Mouse (Mus musculus) thymus, postnatal 14 days (tissue): ENCODE measurements around the gene Slc25a18.
A peak's percentile ranks its signal among the peaks of the same experiment; 100 is the strongest.

Source experiments
- DNase-seq: peaks from one replicate; pipeline ENCODE4 v3.0.0; 2021

Slc25a18 gene

DNA sequence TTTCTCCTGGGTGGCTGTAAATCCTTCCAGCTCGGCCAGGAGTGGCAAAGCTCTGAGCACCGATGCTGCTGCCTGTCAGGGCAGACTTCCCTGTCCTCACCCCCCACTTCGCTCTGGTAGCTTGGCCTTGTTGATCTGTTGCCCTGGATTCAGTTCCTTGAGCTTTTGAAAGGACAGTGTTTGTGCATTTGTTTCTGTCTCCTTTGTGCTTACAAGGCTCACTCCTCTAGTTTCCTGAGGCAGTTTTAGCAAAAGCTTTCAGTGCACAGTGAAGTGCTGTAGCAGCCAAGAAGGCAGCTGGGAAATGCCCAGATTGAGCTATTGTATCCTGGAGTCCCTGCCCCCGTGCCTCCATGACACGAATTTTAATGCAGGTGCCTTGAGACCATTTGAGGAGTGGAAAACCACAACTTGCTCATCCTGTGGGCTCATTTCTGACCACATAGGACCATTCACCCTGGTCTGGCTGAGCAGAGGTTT is at the start of gene Slc25a18:
Gene Slc25a18, plus strand, starts transcription at position 430 of the 480 bp plus-strand sequence.
- no peak for DNase-seq

DNA sequence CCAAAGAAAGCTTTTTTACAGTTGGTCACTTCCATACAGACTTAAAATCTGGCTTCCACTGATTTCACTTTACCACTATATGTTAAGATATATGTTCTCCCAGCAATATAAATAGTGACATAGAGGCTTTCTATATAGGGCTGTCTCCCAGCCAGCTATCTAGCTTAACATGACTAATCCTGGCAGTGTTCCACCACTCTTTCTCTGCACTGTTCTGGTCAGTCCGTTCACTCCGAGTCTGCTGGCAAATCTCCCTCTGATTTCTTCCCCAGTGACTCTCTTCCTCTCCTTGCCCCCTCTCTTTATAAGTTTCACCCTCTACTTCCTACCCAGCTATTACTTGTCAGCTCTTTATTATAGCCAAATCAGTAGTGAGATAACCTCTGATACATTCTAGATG is 47.4 kb upstream of the Slc25a18 start:
- no peak for DNase-seq

DNA sequence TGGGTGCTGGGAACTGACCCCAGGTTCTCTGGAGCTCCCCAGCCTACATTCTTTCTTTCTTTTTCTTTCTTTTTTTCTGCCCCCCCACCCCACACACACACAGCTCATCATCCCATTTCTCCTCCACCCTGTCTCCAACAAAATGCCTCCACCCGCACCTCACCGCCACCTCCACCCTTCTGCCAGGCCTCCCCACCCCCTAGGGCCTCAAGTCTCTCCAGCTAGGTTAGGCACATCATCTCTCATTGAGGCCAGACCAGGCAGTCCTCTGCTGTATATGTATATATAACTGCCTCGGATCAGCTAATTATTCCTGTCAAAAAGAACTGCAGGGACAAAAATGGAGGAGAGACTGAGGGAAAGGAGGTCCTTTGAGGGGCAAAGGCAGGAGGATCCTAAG is 37.4 kb upstream of the Slc25a18 start:
- no peak for DNase-seq

DNA sequence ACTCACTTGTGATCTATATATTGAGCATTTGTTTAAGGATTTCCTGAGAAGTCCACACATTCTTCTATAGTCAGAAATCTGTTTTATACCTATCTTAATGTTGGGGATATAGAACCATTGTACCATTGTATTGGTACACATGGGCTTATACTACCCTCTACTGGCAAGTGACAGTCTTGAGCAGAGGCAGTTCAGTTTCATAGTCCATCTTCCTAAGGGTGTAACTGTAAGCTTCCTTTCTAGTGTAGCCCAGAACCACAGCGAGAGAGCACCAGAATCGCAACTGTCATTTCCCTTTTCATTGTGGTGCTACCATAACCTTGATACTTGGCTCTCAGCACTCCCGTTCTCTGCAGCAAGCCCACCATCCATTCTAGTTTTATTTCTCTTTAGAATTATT is 36.8 kb upstream of the Slc25a18 start:
- peak; percentile 60 for DNase-seq

DNA sequence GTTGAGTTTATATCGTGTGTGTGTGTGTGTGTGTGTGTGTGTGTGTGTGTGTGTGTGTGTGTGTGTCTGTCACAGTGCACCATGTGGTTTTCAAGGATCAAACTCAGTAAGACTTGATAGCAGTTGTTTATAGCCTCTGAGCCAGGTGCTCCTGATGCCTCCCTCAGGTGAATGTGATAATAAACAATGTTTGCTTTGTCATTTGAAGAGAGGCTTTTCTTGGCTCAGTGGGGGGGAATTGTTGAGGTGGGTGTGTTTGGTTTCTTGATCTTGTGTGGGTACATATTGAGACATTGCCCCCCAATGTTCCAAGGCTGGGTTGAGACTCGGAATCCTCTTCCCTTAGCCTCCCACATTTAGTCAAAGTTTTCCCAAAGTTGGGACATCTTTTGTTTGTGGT is 30.2 kb upstream of the Slc25a18 start:
- DNase-seq = no peak

DNA sequence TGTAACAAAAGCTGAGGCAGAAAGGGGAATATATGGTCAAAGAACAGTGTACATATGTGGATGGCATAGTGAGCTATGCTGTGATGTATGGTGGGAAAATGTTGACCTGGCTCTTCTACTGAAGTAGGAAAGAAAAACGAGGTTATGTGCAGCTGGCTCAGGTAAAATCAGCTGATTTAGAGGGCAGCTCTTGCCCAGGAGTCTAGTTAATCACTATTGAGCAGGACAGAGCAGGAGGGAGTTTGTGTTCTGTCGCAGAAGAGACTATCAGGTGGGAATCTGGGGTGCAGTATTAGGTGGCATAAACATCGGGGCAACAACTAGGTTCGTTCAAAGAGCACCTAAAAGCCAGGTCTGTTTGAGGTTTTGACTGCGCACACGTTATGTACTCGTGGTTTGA is 29.1 kb upstream of the Slc25a18 start:
- no peak for DNase-seq

DNA sequence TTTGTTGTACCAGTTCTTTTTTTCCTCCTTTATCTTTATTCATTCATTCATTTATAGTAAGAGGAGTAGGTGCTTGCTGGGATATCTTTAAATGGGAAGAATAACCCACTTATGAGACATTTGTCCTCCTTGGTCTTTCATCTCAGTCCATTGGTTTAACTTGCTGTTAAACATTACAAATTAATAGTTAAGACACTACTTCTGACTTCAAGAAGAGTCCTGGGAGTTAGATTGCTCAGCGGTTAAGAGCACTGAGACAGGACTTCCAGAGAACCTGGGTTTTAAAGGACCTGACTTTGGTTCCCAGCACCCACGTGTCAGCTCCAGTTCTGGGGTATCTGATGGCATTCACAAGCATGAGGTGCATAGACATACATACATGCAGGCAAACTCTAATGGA is 27.0 kb upstream of the Slc25a18 start:
- no peak for DNase-seq

DNA sequence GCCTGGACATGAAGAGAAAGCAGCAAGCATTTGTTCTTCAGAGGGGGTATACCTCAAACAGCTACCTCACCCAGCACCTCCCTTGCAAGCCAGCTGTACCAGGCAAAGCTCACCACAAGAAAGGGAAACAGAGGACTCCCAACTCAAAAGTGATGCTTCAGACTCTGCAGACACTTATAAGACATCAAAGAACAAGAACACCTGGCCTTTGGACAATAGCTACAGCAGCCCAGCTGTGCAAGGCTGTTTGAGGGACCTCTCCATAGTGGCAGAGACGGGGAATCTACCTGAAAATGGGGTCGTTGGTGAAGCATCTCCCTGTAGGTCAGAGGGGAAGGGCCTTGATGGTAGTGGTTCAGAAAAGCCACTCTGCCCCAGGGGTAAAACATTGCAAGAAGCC is 12.2 kb upstream of the Slc25a18 start:
- DNase-seq = peak; percentile 73

DNA sequence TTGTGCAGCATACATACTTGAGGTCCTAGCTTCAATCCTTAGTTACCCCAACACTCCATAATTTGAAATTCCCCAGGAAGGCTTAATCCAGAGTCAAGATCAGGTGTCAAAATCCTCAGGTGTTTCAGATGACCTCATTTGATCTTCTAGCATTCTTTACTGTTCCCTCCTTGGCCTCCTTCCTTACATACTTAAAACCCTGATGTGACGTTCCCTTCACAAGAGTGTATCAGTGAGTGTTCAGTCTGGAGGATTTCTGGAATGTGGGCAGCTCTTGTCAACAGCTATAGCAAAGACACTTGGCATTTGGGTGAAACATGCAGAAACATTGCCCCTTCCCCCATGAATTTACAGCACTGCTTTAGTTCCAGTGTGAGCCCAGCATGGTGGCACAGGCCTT is 3.4 kb upstream of the Slc25a18 start:
- no peak for DNase-seq

DNA sequence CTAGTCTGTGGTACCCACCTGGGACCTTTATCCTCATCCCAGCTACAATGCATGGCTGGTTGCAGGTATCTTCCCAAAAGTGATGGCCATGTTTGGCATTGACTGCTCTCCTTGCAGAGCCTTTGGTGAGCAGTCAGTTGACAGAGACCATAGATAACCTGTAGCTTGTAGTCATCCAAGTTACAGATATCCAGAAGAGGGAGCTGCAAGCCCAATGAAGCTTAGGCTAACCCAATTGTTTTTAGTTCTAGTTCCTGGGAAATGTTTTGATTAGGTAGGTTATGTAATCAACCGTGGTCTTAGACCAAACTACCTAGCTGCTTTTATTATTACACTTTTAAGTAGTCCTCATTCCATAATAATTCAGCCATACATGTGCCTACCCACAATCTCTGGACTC is 2.0 kb upstream of the Slc25a18 start:
- no peak for DNase-seq

DNA sequence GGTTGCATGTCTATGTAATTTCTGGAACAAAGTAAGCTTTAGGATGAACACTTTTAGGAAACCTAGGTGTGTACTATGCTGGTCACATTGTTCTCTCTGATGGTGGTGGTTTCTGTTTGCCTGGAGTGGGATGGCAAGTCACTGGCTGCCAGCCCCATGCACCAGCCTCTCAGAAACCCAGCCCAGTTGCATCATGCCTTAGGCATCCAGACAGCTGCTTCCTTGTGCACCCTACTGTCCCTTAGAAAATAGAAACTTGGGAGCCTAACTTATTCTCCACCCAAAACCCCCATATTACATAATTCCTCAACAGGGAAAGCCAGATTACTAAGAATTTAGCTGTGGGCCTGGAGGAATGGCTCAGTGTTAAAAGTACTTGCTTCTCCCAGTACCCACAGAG is 1.4 kb upstream of the Slc25a18 start:
- DNase-seq = no peak

DNA sequence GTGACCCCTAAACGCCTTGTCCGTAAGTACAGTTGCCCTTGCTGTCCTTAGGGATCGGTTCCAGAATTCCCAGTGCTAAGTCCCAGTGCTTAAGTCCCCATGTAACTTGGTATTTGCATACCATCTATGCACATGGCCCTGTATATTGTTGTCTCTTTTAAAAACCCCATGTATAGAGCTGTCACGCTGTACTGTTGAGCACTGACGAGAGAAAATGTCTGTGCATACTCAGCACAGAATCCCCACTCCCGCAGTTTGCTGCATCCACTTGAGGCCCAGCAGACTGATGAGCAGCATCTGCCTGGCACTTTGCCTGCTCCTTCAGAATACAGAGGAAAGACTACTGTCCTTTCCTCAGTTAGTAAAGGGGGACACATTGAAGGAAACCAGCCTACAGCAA is 385 bp downstream of the Slc25a18 start:
- no peak for DNase-seq

DNA sequence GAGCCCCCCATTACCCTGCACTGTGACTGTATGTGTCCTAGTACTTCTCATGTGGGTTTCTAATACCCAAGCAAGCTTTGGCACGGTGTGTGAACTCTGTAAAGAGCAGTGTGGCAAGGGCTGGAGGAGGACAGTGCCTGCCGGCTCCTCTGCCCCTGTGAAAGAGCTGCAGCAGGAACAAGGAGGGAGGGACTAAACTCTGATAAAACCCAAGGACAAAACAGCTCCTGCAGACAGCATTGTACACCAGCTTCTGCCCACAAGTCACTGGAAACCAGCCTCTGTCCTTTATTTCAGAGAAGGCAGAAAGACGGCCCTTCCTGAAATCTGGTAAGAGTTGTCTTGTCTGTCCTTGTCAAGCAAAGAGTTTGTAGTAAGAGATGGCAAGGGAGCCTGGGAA is 2.9 kb downstream of the Slc25a18 start:
- DNase-seq = no peak

DNA sequence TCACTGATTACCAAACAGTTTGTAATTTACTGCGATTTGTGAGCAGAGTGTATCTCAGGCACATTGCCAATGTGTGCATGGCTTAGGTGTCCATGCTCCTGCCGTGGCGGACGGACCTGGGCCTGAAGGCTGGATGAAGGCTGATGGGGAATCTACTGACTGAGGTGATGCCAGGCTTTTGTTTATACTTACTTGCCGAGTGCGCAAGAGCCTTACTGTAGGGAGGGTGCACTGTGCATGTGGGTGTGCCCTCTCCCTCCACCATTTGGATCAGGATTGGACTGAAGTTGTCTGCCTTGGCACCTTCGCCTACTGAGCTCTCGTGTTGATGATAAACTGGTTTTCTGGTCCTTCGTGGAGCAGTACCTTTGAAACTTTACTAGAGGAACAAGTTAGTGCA is 4.2 kb downstream of the Slc25a18 start:
- DNase-seq = no peak

DNA sequence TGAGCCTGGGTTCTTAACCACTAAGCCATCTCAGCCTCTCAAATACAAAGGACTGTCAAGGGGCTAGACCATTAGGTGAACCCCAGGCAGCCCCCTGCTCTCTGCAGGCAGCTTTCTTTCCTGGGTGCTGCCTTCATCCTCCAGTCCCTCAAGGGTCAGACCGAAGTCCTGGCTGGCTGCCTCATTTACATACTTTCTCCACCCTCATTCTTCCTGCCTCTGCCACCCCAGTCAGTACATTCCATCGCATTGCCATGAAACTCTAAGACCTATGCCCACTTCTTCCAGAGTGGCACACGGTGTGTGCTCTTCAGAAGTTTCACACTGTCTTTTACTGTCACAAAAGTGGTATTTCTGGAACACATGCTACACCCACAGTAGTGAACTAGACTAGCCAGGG is 4.8 kb downstream of the Slc25a18 start:
- no peak for DNase-seq

DNA sequence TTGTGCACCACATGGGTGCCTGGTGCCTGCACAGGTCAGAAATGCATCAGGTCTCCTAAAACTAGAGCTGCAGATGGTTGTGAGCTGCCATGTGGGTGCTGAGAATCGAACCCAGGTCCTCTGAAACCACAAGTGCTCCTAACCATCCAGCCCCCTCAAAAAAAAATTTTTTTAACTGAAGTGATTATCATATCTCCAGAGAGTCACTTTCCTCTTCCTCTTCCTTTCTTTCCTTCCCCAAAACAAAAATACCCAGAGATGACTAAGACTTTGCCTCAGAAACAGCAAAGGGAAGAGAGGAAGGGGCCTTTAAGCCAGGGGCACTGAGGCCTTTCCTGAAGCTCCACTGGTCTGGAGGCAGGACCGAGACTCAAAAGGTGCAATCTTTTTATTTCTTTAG is 9.6 kb downstream of the Slc25a18 start:
- no peak for DNase-seq

DNA sequence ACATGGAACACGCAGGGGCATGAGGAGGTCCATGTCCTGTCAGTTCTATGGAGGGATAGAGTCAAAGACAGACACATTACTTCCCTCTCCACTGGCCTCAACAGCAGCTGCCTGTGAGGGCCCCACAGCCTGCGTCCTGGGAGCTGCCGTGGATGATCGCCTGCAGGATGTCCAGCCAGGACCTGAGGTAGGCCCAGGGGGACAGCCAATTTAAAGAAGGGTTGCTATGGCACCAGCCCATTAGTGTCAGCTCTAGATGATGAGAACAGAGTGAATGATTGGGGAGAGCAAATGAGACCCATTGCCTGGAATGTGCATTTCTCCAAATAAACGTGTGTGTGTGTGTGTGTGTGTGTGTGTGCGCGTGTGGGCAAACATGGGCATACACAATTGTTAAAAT is 11.0 kb downstream of the Slc25a18 start:
- DNase-seq = no peak

DNA sequence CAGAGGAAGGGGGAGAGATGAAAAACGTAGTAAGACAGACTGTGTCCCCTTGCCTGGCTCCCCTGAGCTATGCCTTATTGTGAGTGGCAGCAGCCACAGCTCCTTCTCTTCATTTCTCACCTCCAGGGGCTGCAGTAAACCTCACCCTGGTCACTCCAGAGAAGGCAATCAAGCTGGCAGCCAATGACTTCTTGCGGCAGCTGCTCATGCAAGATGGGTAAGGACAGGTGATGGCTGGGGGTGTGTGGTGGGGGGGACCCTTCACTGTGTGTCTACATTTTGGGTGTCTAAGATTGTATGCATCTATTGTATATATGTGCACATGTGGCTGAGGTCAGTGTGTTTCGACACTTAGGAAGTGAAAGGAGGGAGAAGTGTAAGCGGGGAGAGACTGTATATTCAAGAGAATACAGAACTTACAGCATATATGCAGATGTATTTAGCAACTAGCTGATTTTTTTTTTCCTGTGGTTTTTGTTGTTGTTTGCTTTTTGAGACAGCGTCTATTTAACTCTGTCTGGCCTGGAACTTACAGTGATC is 14.8 kb downstream of the Slc25a18 start:
- no peak for DNase-seq

DNA sequence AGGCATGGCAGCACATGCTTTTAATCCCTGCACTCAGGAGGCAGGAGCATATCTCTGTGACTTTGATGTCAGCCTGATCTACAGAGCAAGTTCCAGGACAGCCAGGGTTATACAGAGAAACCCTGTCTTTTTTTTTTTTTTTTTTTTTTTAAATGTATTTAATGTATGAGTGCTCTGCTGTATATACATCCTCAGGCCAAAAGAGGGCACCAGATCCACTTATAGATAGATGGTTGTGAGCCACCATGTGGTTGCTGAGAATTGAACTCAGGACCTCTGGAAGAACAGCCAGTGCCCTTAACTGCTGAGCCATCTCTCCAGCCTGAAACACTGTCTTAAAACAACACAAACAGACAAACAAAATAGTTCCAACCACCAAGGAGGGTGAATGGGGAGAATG is 15.5 kb downstream of the Slc25a18 start:
- peak; percentile 41 for DNase-seq

DNA sequence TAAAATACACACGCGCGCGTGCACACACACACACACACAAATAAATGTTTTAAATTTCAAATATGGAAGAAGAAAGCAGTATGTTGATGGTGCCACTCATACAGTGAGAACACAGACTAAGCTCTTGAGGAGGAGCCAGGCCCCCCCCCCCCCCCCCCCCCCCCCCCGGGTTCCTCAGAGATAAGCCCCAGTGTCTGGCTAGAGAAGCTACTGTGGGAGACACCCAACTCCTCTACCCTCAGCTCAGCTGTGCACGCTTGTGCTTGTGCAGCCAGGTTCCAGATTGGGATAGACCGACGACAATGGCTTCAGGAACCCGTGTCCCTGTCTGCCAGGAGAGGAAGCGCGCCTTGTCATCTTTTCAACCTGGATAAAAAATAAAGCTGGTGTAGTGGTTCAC is 16.8 kb downstream of the Slc25a18 start:
- no peak for DNase-seq

DNA sequence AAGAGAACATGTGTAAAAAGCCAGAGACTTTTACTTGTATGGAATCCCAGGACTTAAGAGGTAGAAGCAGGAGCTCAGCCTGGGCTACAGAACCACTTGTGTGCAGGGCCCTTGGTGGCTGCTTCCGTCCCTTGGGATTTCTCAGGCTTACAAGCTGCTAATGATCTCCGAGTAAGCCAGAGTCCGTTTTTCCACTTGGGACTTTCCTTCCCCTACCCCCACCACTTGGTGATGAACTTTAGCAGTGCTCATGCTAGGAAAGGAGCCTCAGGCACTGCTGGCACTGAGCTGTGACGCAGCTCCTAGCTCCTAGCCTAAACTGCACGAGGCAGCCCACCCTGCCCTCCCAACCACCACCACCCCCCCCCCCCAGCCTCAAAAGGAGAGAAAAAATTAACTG is 17.3 kb downstream of the Slc25a18 start:
- no peak for DNase-seq

DNA sequence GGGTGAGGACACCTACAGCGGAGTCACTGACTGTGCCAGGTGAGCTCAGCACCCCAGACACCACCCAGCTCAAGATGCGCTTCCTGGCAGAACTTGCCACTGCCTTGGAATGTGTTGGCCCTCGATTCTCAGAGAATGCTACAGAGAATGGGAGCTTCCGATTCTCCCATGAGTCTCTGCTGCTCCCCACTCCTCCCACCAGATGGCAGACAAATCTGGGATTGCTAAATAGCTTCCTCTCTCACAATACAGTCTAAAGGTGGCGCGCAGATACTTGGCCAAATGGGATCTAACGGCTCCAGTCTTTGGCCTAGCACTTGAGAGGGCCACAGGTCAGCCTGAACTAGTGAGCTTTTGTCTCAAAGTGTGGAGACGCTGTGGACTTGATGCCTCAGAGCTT is 19.6 kb downstream of the Slc25a18 start:
- DNase-seq = no peak

DNA sequence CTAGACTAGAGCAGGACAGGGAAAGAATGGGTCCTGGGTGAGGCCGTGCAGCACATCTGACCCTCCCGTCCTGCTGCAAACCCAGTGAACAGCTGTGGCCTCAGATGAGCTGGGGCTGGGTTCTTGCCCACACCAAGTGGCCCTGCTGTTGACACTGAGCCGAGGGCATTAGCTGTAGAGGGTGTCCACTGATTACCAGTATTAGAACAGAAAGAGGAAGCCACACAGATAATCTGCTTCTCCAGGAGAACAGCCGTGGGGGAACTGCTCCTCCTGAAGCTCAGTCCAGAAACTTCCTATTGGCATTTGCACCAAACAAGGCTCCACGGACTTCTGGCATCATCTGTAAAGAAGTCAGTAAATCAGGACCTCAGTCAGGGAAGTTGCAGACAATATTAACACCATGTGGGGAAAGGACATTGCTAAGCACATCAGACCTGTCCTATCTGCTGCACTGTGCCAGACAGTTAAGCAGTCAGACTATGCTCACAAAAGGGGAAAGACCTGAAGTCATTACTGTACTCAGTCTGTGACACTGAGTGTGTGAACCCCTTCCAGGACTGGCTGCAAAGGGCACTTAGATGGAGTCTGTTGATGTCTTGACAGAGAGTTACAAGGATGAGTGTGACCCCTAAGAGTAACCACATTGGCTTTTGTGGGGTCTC is 22.2 kb downstream of the Slc25a18 start:
- no peak for DNase-seq

DNA sequence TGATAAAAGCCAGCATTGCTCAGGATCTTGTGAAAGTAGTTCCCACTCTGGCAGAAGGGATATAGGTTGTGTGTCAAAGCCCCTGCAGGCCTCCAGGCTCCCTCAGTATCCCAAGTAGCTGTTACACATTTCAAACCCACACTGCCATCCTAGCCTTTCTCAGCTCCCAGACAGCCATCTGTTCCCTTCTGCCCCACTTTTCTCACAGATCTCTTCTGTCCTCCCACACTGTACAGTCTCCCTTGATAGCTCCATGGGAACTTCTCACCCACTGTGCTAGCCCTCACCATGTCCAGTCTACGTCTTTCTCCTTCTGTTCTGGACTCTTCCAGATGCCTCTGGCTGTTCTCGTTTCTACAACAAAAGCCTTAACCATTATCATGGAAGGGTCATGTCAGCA is 22.7 kb downstream of the Slc25a18 start:
- DNase-seq = no peak

DNA sequence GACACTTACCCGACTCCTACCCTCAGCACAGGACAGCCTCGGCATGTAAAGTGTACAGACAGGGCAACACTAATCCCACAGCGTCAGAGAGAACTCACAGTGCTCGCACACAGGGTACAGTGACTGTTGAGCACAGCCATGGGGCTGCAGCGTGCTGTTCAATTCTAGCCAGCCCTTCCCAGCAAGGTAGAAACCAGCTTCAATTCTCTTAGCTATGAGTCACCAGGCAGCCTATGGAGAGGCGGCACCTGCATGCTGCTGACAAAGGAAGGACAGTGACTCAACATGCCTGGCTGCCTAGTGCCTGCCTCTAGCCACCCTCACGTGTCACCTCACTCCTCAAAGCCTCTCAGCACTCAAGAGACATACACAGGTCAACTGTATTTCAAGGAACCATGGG is 24.6 kb downstream of the Slc25a18 start:
- no peak for DNase-seq
